Mouse (Mus musculus): ENCODE results near the gene Atp8b2. TPM values are rescaled to one million over a fixed set of nuclear protein-coding genes. Genes with fewer than 3 reads are reported as not detected.
A peak's percentile ranks its signal among the peaks of the same experiment; 100 is the strongest.

Atp8b2 gene
- polyA plus RNA-seq, 1 experiment from 2014 or later, result 12.0 TPM

DNA sequence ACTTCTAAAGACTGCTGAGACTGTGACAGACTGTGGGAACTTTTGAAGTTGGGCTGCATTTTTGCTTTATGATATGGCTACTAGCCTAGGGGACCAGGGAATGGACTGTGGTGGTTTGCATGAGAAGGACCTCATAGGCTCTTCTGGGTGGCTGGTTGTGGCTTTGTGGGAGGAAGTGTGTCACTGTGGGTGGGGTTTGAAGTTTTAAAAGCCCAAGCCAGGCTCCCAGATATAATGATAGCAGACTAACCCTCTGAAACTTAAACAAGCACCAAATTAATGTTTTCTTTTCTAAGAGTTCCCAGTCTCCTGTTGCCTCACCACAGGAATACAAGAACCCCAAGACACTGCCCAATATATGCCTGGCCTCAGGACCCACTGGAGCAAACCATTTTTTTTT lies 13.6 kb upstream of the Atp8b2 start:
- Histone ChIP-seq H3K27me3 (no peaks in the 10 kb centered on the region), H3K27ac (replicated peaks) (no peak overlapping the region), H3K4me1 (replicated peaks) (no peaks in the 10 kb centered on the region), H3K4me2 (no peak overlapping the region), H3K36me3 (no peaks in the 10 kb centered on the region), H3K9ac (no peak overlapping the region), H3K9me3 (no peaks in the 10 kb centered on the region), H3K4me3 (no peak overlapping the region)
- ATAC-seq (ENCODE audit: low read depth), result no peak

DNA sequence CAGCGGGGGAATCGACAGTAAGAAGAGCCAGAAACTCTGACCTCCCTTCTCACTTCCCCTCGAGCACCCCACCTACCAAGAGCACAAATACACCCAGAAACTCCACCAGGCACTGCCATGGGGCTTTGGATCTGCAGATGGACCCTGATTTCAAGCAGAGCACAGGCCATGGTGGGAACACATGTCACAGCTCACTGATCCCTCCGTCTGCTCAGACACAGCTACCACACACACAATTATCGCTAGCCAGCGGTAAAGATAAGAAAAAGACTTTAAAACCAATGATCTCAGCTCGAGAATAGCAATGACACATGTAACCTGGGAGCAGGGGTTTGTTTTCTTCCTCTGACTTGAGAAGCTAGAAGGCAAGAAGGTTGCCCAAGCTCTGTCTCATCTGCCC lies 5.2 kb upstream of the Atp8b2 start:
- 73% methylated on average over 7 of the region's 7 CpGs for WGBS
- Histone ChIP-seq H3K27me3 (no peaks in the 10 kb centered on the region), H3K4me3 (no peak overlapping the region), H3K9me3 (no peaks in the 10 kb centered on the region), H3K4me1 (replicated peaks) (peaks cover 23% of the 10 kb centered on the region), H3K9ac (no peak overlapping the region), H3K4me2 (no peak overlapping the region), H3K36me3 (no peaks in the 10 kb centered on the region), H3K27ac (replicated peaks) (no peak overlapping the region)
- ATAC-seq (ENCODE audit: low read depth), result no peak

DNA sequence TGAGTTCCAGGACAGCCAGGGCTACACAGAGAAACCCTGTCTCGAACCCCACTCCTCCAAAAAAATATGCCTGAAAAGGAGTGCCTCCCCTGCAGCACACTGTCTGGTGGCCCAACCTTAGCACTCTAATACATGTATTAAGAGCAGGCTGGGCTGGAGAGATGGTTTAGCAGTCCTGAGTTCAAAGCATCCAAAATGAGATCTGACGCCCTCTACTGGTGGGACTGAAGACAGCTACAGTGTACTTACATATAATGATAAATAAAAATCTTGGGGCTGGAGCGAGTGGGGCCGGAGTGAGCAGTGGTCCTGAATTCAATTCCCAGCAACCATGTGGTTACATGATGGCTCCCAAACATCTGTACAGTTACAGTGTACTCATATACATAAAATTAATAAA lies 3.6 kb upstream of the Atp8b2 start:
- Histone ChIP-seq H3K9ac (no peak overlapping the region), H3K9me3 (no peaks in the 10 kb centered on the region), H3K27me3 (no peaks in the 10 kb centered on the region), H3K4me3 (no peak overlapping the region), H3K4me1 (replicated peaks) (peaks cover 29% of the 10 kb centered on the region), H3K27ac (replicated peaks) (no peak overlapping the region), H3K36me3 (no peaks in the 10 kb centered on the region), H3K4me2 (no peak overlapping the region)
- no peak for ATAC-seq (ENCODE audit: low read depth)
- 78% methylated on average over 4 of the region's 4 CpGs for WGBS

GRCm38 (mm10) chr3:89965972-89966371 lies 2.7 kb upstream of the Atp8b2 start:
- H3K4me2 ChIP-seq, result no peak overlapping the region
- H3K36me3 ChIP-seq, result no peaks in the 10 kb centered on the region
- ATAC-seq (ENCODE audit: low read depth), result no peak
- no peaks in the 10 kb centered on the region for H3K27me3 ChIP-seq
- no peak overlapping the region for H3K4me3 ChIP-seq
- 87% methylated on average over 5 of the region's 5 CpGs for WGBS
- no peaks in the 10 kb centered on the region for H3K9me3 ChIP-seq
- no peak overlapping the region for H3K27ac ChIP-seq (replicated peaks)
- peaks cover 38% of the 10 kb centered on the region for H3K4me1 ChIP-seq (replicated peaks)
- no peak overlapping the region for H3K9ac ChIP-seq

DNA sequence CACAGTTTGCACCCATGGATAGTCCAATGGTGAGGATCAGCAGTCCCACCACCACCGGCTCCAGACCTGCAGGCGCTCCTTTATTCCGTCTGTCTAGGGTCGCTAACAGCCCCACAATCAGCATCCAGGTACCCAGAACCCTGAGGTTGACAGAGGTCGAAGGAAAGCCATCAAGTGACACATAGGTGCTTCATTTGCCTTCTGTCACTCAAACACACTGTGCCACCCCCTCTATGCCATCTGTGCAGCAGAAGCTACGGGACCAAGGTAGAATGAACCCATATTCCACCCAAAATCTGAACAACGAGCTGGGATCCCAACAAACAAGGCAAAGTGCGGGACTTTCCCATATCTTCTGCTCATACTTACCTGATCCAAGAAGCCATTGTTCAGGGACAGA lies 2.2 kb upstream of the Atp8b2 start:
- H3K36me3 ChIP-seq, result no peaks in the 10 kb centered on the region
- H3K27me3 ChIP-seq, result no peaks in the 10 kb centered on the region
- H3K27ac ChIP-seq (replicated peaks), result no peak overlapping the region
- no peak for ATAC-seq (ENCODE audit: low read depth)
- no peaks in the 10 kb centered on the region for H3K9me3 ChIP-seq
- H3K4me1 ChIP-seq (replicated peaks), result peaks cover 42% of the 10 kb centered on the region
- H3K9ac ChIP-seq, result no peak overlapping the region
- no peak overlapping the region for H3K4me2 ChIP-seq
- no peak overlapping the region for H3K4me3 ChIP-seq
- WGBS, result 95% methylated on average over 8 of the region's 8 CpGs

GRCm38 (mm10) chr3:89963926-89964739 lies 825 bp upstream of the Atp8b2 start:
- WGBS, result 35% methylated on average over 22 of the region's 22 CpGs
- no peak for ATAC-seq (ENCODE audit: low read depth)
- H3K9me3 ChIP-seq, result no peaks in the 10 kb centered on the region
- H3K9ac ChIP-seq, result peak overlapping the region; percentile 98
- peaks cover 55% of the 10 kb centered on the region for H3K4me1 ChIP-seq (replicated peaks)
- H3K27me3 ChIP-seq, result no peaks in the 10 kb centered on the region
- peaks cover under 1% of the 10 kb centered on the region; the same call in 1 of the 2 replicates for H3K36me3 ChIP-seq
- peak overlapping the region; percentile 95 for H3K4me2 ChIP-seq
- H3K4me3 ChIP-seq, result peak overlapping the region; percentile 92
- H3K27ac ChIP-seq (replicated peaks), result peak overlapping the region; percentile 95

DNA sequence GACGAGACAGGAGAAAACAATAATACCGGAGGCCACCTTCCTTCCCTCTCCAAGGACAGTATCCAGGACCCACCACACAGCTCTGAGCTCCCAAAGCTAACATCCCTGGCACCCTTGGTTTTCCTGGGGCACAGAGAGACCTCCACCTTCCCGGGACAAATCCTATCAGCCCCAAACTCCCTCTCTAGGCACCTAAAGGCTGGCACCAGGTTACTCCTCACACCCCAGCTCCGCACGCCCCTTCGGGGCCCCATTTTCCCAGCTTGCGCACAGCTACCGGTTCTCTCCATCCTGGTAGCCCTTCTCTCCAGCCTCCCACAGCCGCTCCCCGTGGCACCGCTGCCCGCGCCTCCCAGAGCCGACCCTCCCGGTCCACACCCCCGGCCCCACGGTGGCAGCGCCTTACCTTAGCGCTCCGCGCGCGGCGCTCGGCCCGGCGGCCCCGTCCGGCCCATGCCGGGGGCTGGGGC lies 522 bp downstream of the Atp8b2 start:
- H3K27me3 ChIP-seq, result no peaks in the 10 kb centered on the region
- peak overlapping the region; percentile 95 for H3K27ac ChIP-seq (replicated peaks)
- H3K9ac ChIP-seq, result peak overlapping the region; percentile 98
- H3K4me3 ChIP-seq, result peak overlapping the region; percentile 92
- no peaks in the 10 kb centered on the region for H3K9me3 ChIP-seq
- H3K4me1 ChIP-seq (replicated peaks), result peaks cover 63% of the 10 kb centered on the region
- H3K4me2 ChIP-seq, result peak overlapping the region; percentile 95
- peaks cover 14% of the 10 kb centered on the region for H3K36me3 ChIP-seq
- peak; percentile 33 for ATAC-seq (ENCODE audit: low read depth)
- WGBS, result 0% methylated on average over 30 of the region's 30 CpGs

DNA sequence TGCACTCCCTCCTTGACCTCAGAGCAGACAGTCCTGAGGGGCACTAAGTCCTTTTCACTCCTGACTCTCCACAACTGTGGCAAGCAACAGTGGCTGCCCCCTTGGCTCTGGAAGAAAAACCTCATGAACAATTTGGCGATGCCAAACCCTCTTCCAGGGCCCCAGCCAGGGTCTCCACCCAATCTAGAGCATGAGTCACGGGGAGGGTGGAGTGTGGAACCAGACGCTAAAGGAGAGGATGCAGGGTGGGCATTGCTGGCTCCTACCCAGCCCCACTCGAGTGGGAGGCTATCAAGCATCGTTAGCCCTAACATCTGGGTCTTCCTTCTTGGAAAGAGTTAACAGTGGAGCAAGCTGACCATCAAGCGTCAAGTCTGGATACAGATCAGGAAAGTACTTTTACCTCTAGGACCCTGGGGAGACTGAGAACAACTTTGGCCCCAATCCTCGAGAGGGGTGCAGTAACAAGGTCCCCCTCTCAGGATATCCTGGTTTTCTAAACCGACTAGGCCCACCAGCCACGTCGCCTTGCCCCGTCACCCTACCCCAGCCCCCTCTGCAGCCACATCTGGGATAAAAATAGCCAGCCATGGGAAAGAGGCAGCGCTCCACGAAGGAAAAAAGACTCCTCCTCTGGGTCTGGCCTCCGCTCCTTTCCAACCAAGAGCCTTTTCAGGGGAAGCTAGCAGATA lies 1.1 kb downstream of the Atp8b2 start:
- WGBS, result 9% methylated on average over 14 of the region's 14 CpGs
- Histone ChIP-seq H3K27ac (replicated peaks) (peak overlapping the region; percentile 95), H3K36me3 (peaks cover 19% of the 10 kb centered on the region), H3K27me3 (no peaks in the 10 kb centered on the region), H3K9me3 (no peaks in the 10 kb centered on the region), H3K4me1 (replicated peaks) (peaks cover 63% of the 10 kb centered on the region), H3K4me2 (peak overlapping the region; percentile 95), H3K9ac (peak overlapping the region; percentile 98), H3K4me3 (peak overlapping the region; percentile 92)
- ATAC-seq (ENCODE audit: low read depth), result no peak

DNA sequence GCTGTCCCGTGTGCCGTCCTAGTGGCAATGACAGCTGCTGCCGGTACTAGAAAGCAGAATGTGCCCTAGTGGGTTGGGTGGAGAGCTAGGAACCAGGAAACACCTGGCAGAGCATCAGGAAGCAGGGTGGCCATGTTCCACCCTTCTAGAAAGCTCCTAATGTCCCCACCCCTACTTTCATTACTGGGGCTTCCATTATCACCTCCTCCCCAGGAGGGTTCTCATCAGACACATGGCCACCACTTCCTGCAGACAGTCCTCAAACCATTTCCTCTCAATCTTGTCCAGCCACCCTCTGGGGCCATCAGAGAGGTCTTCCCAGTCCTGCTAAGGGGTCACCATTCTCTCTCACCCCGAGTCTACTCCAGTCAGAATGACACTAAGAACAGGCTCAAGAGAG lies 1.9 kb downstream of the Atp8b2 start:
- Histone ChIP-seq H3K27me3 (no peaks in the 10 kb centered on the region), H3K4me1 (replicated peaks) (peaks cover 63% of the 10 kb centered on the region), H3K4me2 (peak overlapping the region; percentile 95), H3K9ac (peak overlapping the region; percentile 98), H3K4me3 (peak overlapping the region; percentile 92), H3K9me3 (no peaks in the 10 kb centered on the region), H3K27ac (replicated peaks) (peak overlapping the region; percentile 95; the same call in 1 of the 2 replicates), H3K36me3 (peaks cover 27% of the 10 kb centered on the region)
- no peak for ATAC-seq (ENCODE audit: low read depth)
- 44% methylated on average over 4 of the region's 4 CpGs for WGBS

DNA sequence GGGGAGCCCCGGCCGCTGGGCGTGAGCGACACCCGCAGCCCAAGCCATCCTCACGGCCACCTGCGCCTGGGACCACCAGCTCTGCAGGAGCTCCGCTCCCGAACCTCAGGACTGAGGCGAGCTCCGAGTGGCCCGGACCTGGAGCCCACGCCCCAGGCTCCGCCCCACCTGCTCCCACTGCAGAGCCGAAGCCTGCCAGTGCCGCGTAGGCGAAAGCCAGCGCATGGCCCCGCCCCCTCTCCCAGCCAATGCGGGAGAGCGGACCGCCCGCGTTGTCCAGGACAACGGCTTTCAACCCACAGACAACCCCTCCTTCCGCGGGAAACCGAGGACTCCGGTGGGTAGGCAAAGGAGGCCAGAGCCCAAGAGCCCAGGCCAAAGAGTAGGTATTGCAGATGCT lies 2.8 kb downstream of the Atp8b2 start:
- Histone ChIP-seq H3K4me3 (peak overlapping the region; percentile 92), H3K27me3 (no peaks in the 10 kb centered on the region), H3K4me2 (peak overlapping the region; percentile 95), H3K36me3 (peaks cover 37% of the 10 kb centered on the region), H3K27ac (replicated peaks) (peak overlapping the region; percentile 95), H3K4me1 (replicated peaks) (peaks cover 58% of the 10 kb centered on the region), H3K9me3 (no peaks in the 10 kb centered on the region), H3K9ac (peak overlapping the region; percentile 98)
- WGBS, result under 1% methylated on average over 30 of the region's 30 CpGs
- peak; percentile 89 for ATAC-seq (ENCODE audit: low read depth)

GRCm38 (mm10) chr3:89959435-89959834 lies 3.9 kb downstream of the Atp8b2 start:
- WGBS, result 70% methylated on average over 4 of the region's 4 CpGs
- H3K27me3 ChIP-seq, result no peaks in the 10 kb centered on the region
- H3K36me3 ChIP-seq, result peaks cover 44% of the 10 kb centered on the region
- H3K9me3 ChIP-seq, result no peaks in the 10 kb centered on the region
- peaks cover 47% of the 10 kb centered on the region for H3K4me1 ChIP-seq (replicated peaks)
- H3K4me2 ChIP-seq, result peak overlapping the region; percentile 95
- H3K9ac ChIP-seq, result peak overlapping the region; percentile 98
- no peak for ATAC-seq (ENCODE audit: low read depth)
- peak overlapping the region; percentile 92 for H3K4me3 ChIP-seq
- H3K27ac ChIP-seq (replicated peaks), result no peak overlapping the region; the same call in 1 of the 2 replicates

DNA sequence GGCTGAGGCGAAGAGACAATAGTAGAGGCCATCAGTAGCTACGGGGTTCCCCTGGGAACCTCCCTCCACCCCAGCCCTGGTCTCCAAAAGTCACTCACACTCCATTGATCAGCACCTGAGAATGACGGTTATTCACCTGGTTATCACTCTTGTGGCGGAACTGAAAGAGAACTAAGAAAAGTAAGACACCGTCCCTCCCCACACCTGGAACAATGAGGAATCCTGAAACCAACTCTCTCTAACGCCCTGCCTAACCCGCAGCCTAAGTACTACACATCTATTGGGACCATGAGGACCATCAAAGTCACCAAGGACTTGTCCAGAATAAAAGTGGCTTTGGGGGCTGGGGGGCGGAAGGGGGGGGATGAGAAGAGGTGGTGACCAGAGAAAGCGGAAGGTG lies 5.4 kb downstream of the Atp8b2 start:
- Histone ChIP-seq H3K4me1 (replicated peaks) (peaks cover 40% of the 10 kb centered on the region), H3K9me3 (no peaks in the 10 kb centered on the region), H3K4me3 (no peak overlapping the region), H3K27ac (replicated peaks) (no peak overlapping the region), H3K4me2 (no peak overlapping the region), H3K36me3 (peaks cover 60% of the 10 kb centered on the region), H3K9ac (no peak overlapping the region), H3K27me3 (no peaks in the 10 kb centered on the region)
- no peak for ATAC-seq (ENCODE audit: low read depth)
- 94% methylated on average over 9 of the region's 9 CpGs for WGBS

Data from neural tube, embryonic 13.5 days (tissue).